Mouse (Mus musculus) spleen, adult 2 months (tissue): ENCODE measurements around the gene Sipa1l2.

Experiments
- CTCF ChIP-seq: fragments of 200-500 bp; IDR thresholded peaks from 2 replicates; pipeline ENCODE4 v1.5.1; 2011; ENCODE audit warnings: mild to moderate bottlenecking, inconsistent platforms; ENCODE audit not compliant: insufficient read depth, insufficient read length, insufficient replicate concordance; ENCODE audit errors: extremely low read depth
- POLR2A ChIP-seq: fragments of 200-500 bp; IDR thresholded peaks from 2 replicates; pipeline ENCODE4 v1.6.1; 2011; ENCODE audit warnings: low read depth, low read length, inconsistent platforms

DNA sequence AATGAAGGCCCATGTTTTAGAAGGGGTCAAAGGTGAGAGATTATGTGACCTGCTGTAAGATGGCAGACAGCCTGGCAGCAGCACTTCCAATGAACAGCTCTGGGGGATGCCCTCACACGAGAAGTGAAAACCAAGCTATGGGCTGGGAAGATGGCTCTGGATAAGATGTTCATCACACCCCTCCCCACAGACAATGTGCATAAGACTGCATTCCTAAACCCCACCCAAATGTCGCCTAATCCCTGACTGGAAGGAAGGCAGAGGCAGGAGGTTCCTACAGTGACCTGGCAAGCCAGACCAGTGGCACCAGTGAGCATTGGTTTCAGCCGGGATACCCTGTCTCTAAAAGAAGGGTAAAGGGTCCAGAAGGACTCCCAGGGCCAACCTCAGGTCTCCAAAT is 83.9 kb downstream of the Sipa1l2 start:
- no peak for TF ChIP-seq CTCF
- no peak for TF ChIP-seq POLR2A
